Mouse (Mus musculus) cortical plate, adult 2 months (tissue): Measurements from ENCODE around the gene Cep135.

Experiments
- CTCF ChIP-seq: fragments of 200-500 bp; IDR thresholded peaks from 2 replicates; pipeline ENCODE4 v1.5.1; 2011; ENCODE audit warnings: mild to moderate bottlenecking, control low read depth, low read length; ENCODE audit not compliant: insufficient read depth; ENCODE audit errors: extremely low read depth
- POLR2A ChIP-seq: fragments of 200-500 bp; IDR thresholded peaks from 2 replicates; pipeline ENCODE4 v1.6.1; 2011; ENCODE audit warnings: mild to moderate bottlenecking, low read length, control low read depth; ENCODE audit not compliant: insufficient read depth; ENCODE audit errors: extremely low read depth

- TF ChIP-seq CTCF (no peak), POLR2A (no peak)
Observed at GRCm38 (mm10) chr5:76684658-76685605, 96.4 kb downstream of the Cep135 start.
